Mouse (Mus musculus) natural killer cell, adult 2 months (primary cell): ENCODE measurements around the gene Nlrc5.
A peak's percentile ranks its signal among the peaks of the same experiment; 100 is the strongest.

Experiments
- DNase-seq, 2 experiments: peaks; one replicate each; pipeline ENCODE4 v3.0.0; 2022; ENCODE audit warnings: low spot score in 2 of 2

The Nlrc5 gene

DNA sequence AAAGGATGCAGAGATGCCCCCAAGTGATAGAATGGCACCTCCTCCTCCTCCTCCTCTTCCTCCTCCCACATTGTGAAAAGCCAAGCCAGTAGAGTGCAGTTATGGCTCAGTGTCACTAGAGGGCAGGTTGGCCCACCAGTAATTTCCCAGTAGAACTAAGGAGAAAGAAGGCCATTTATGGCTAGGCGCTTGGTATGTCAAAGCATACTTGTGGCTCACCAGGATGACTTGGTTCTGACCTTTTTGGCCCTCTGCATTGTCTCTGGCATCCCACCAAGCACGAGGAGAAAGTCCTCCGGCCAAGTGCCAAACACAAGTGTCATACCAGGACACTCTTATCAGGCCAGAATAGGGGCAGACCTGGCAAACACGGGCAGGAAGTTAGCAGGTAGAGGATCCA, 94.1 kb downstream of the Nlrc5 start:
- peak; percentile 22 to 40 for DNase-seq

GRCm38 (mm10) chr8:94529875-94530274, 95.7 kb downstream of the Nlrc5 start:
- DNase-seq = no peak

DNA sequence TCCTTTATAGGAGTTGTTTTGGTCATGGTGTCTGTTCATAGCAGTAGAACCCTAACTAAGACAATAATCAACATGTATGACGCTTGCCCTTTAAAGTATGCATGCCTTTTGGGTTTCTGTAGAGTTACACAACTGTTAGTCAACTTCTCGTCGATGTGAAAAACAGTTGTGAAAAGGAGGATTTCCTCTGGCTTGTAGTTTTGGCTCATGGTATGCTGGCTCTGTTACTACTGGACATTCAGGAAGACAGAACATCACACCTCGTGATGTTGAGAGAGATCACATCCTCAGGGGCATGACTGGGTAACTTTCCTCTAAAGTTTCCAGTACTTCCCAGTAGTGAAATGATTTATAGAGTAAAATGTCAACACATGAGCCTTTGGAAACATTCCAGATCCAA, 96.5 kb downstream of the Nlrc5 start:
- no peak for DNase-seq

- no peak for DNase-seq
Measured at GRCm38 (mm10) chr8:94532000-94532399, 97.8 kb downstream of the Nlrc5 start.

DNA sequence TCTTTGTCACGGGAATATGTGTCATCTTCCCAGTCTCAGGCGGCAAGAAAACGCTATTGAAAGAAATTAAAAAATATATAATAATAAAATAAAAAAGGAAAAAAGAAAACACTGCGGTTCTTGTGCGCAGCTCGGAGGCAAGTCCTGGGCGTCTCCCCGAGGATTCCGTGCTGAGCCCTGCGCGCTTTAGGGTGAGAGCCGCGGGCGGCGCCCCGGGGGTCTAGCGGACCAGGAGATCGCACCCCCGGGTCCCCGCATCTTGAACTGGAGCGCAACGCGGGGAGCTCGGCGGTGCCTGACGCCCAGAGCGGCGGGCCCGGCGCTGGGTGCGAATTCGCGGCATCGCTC, 98.3 kb downstream of the Nlrc5 start:
- no peak for DNase-seq

- peak; percentile 20 for DNase-seq
Measured at GRCm38 (mm10) chr8:94532873-94533671, 98.9 kb downstream of the Nlrc5 start, which contains the start of gene Cpne2. Gene Cpne2 (plus strand): TSS chr8:94532990.

DNA sequence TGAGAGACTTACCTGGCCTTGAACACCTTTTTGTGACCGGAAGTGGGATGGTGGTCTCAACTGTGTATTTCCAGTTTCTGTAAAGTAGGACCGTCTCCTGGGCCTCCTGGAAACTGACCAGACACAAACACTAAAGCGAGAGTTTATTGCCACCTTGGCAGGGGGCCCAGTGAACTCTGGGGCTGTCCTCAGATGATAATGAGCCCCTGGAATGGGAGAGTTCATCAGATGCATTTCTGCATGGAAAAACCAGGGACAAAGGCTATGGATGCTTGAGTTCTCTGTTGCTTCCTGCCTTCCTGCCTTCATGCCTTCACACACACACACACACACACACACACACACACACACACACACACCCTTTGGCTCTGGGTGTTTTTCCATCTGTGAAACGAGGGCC, 100.5 kb downstream of the Nlrc5 start:
- no peak for DNase-seq

GRCm38 (mm10) chr8:94535631-94536030, 101.5 kb downstream of the Nlrc5 start:
- no peak for DNase-seq

DNA sequence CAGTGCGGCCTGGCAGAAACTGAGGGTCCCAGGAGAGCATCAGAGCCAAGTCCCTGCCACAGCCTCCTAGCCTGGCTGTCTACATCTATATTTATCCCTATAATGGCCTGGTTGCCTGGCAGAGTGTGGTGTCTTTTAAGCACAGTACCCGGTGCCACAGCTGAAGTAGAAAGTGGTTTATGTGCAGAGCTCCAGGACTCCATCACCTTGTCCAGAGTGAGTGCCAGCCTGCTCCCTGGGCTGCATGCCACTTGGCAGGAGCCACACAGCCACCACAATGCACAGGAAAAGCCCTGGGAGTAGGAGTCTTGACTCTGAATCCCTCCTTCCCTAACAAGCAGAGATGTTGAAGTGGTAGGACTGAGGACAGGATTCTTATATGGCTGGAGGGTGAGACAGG, 103.3 kb downstream of the Nlrc5 start:
- DNase-seq = no peak

DNA sequence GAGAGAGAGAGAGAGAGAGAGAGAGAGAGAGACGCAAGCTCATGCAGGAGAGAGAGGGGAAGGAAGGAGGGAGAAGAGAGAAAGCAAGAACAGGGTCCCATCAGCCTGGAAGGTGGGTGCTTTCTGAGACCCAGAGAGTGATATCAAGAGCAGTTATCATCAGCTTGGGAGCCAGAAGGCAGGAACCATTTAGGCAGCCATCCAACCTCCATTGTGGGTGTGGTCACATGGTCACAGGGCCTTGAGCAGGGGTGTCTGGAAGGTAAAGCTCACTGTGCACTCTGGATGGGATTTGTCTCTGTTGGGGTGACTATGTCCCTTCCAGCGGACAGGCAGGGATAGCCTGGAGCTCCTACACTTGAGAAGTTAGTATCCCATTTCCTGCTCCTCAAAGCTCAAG, 105.9 kb downstream of the Nlrc5 start:
- DNase-seq = no peak

- DNase-seq = peak; percentile 27 to 38
Measured at GRCm38 (mm10) chr8:94540889-94541795, 107.0 kb downstream of the Nlrc5 start.

- no peak for DNase-seq
Measured at GRCm38 (mm10) chr8:94543981-94544380, 109.8 kb downstream of the Nlrc5 start.

DNA sequence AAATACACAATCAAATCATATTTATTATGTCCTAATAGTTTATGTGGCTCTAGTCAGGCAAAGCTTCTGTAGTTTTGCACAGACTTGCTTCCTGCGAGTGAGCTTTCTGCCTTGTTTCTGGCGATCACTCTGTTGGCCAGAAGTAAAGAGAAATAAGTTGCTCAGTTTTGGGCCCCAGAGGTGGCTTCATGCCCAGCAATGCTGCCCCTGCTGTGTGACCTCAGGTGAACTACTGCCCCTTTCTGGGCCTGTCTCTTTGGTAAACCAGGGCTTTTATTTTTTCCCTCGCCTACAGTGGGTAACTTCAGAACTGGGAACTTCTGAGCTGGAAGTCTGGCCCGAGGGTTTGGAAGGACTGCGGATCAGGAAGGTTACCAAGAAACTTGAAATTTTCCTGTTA, 114.9 kb downstream of the Nlrc5 start:
- DNase-seq = no peak

- DNase-seq = no peak
Measured at GRCm38 (mm10) chr8:94549482-94549881, 115.3 kb downstream of the Nlrc5 start.

- DNase-seq = no peak
Measured at GRCm38 (mm10) chr8:94549998-94550397, 115.8 kb downstream of the Nlrc5 start.

GRCm38 (mm10) chr8:94551471-94552422, 117.6 kb downstream of the Nlrc5 start:
- peak in 1 of 2 experiments; percentile 41 for DNase-seq

GRCm38 (mm10) chr8:94552696-94553095, 118.5 kb downstream of the Nlrc5 start:
- no peak for DNase-seq

GRCm38 (mm10) chr8:94557281-94557680, 123.1 kb downstream of the Nlrc5 start:
- DNase-seq = no peak

DNA sequence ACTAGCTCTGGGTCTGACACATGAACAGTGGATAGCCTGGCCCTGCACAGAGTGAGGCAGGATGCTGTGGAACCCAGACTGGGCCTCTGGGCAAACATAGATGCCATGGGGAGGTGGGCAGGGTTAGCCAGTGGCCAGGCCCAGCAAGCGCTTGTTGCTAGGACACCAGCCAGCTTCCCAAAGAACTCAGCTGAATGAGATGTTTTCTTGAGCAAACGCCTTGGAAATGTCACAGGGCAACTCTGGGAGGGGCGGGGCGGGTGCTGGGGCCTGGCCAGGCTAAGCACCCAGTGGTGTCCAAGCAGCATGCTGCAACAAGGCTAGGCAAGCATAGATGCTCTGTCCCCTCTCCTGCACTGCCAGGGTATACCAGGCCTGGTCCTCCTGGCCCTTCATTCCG, 127.1 kb downstream of the Nlrc5 start:
- DNase-seq = no peak

- DNase-seq = no peak
Measured at GRCm38 (mm10) chr8:94564421-94564820, 130.3 kb downstream of the Nlrc5 start.

- DNase-seq = no peak
Measured at GRCm38 (mm10) chr8:94566033-94566432, 131.9 kb downstream of the Nlrc5 start.
